Mouse (Mus musculus): ENCODE data around the gene Kidins220. TPM values are rescaled to one million over a fixed set of nuclear protein-coding genes. Genes with fewer than 3 reads are reported as not detected.

The Kidins220 gene
- total and polyA plus RNA-seq, 2 experiments from 2014 or later, result 79.6 to 199 TPM

GRCm38 (mm10) chr12:25016995-25017394 is 42.3 kb downstream of the Kidins220 start:
- TF ChIP-seq CTCF (IDR thresholded peaks at IDR 0.05; ENCODE audit: low read depth), result no peak
- Histone ChIP-seq H3K4me2 (ENCODE audit: low read depth, low read length) (no peak overlapping the region), H3K4me1 (ENCODE audit: insufficient read depth, low read length) (no peaks in the 10 kb centered on the region), H3K9ac (replicated peaks; ENCODE audit: low read length) (no peak overlapping the region), H3K36me3 (ENCODE audit: insufficient read depth, low read length) (peaks cover 61% of the 10 kb centered on the region), H3K9me3 (ENCODE audit: low read length) (no peaks in the 10 kb centered on the region), H3K27me3 (ENCODE audit: insufficient read depth, low read length) (no peaks in the 10 kb centered on the region), H3K27ac (no peak overlapping the region), H3K4me3 (ENCODE audit: low read length) (no peak overlapping the region)
- DNase-seq (ENCODE audit: low spot score) (no peak), ATAC-seq (no peak)
- 95% methylated on average over 4 of the region's 4 CpGs for WGBS

GRCm38 (mm10) chr12:25021057-25021456 is 46.3 kb downstream of the Kidins220 start:
- H3K9me3 ChIP-seq (ENCODE audit: low read length), result no peaks in the 10 kb centered on the region
- H3K27me3 ChIP-seq (ENCODE audit: insufficient read depth, low read length), result no peaks in the 10 kb centered on the region
- ATAC-seq, result no peak
- no peak overlapping the region for H3K4me3 ChIP-seq (ENCODE audit: low read length)
- TF ChIP-seq CTCF (IDR thresholded peaks at IDR 0.05; ENCODE audit: low read depth), result no peak
- no peak for DNase-seq (ENCODE audit: low spot score)
- H3K4me2 ChIP-seq (ENCODE audit: low read depth, low read length), result no peak overlapping the region
- peaks cover 32% of the 10 kb centered on the region for H3K36me3 ChIP-seq (ENCODE audit: insufficient read depth, low read length)
- WGBS, result 87% methylated on average over 5 of the region's 5 CpGs
- no peak overlapping the region for H3K9ac ChIP-seq (replicated peaks; ENCODE audit: low read length)
- H3K4me1 ChIP-seq (ENCODE audit: insufficient read depth, low read length), result no peaks in the 10 kb centered on the region
- no peak overlapping the region for H3K27ac ChIP-seq

GRCm38 (mm10) chr12:25024862-25025545 is 50.3 kb downstream of the Kidins220 start:
- ATAC-seq (peak; percentile 61; the same call in 1 of the 2 replicates), DNase-seq (ENCODE audit: low spot score) (peak; percentile 24)

GRCm38 (mm10) chr12:25026308-25026707 is 51.6 kb downstream of the Kidins220 start:
- H3K36me3 ChIP-seq (ENCODE audit: insufficient read depth, low read length), result peaks cover 9% of the 10 kb centered on the region
- WGBS, result 84% methylated on average over 7 of the region's 7 CpGs
- H3K27ac ChIP-seq, result no peak overlapping the region
- no peaks in the 10 kb centered on the region for H3K27me3 ChIP-seq (ENCODE audit: insufficient read depth, low read length)
- no peak for TF ChIP-seq CTCF (IDR thresholded peaks at IDR 0.05; ENCODE audit: low read depth)
- H3K9me3 ChIP-seq (ENCODE audit: low read length), result no peaks in the 10 kb centered on the region
- no peak overlapping the region for H3K9ac ChIP-seq (replicated peaks; ENCODE audit: low read length)
- ATAC-seq (no peak), DNase-seq (ENCODE audit: low spot score) (no peak)
- no peak overlapping the region for H3K4me2 ChIP-seq (ENCODE audit: low read depth, low read length)
- no peak overlapping the region for H3K4me3 ChIP-seq (ENCODE audit: low read length)
- no peaks in the 10 kb centered on the region for H3K4me1 ChIP-seq (ENCODE audit: insufficient read depth, low read length)

More at GRCm38 (mm10) chr12:25024862-25025545, 50.3 kb downstream of the Kidins220 start:
- no peak overlapping the region for H3K9ac ChIP-seq (replicated peaks; ENCODE audit: low read length)
- H3K4me1 ChIP-seq (ENCODE audit: insufficient read depth, low read length), result no peaks in the 10 kb centered on the region
- H3K4me3 ChIP-seq (ENCODE audit: low read length), result no peak overlapping the region
- no peak overlapping the region for H3K27ac ChIP-seq
- TF ChIP-seq CTCF (IDR thresholded peaks at IDR 0.05; ENCODE audit: low read depth), result peak; percentile 50
- no peaks in the 10 kb centered on the region for H3K9me3 ChIP-seq (ENCODE audit: low read length)
- WGBS, result 61% methylated on average over 9 of the region's 9 CpGs
- no peak overlapping the region for H3K4me2 ChIP-seq (ENCODE audit: low read depth, low read length)
- no peaks in the 10 kb centered on the region for H3K27me3 ChIP-seq (ENCODE audit: insufficient read depth, low read length)
- H3K36me3 ChIP-seq (ENCODE audit: insufficient read depth, low read length), result peaks cover 12% of the 10 kb centered on the region

GRCm38 (mm10) chr12:25027416-25027815 is 52.7 kb downstream of the Kidins220 start:
- peak; percentile 66 for ATAC-seq
- H3K4me3 ChIP-seq (ENCODE audit: low read length), result no peak overlapping the region
- H3K9me3 ChIP-seq (ENCODE audit: low read length), result no peaks in the 10 kb centered on the region
- DNase-seq (ENCODE audit: low spot score), result peak; percentile 82
- no peak overlapping the region for H3K27ac ChIP-seq
- H3K36me3 ChIP-seq (ENCODE audit: insufficient read depth, low read length), result peaks cover 14% of the 10 kb centered on the region
- no peaks in the 10 kb centered on the region for H3K27me3 ChIP-seq (ENCODE audit: insufficient read depth, low read length)
- no peak overlapping the region for H3K9ac ChIP-seq (replicated peaks; ENCODE audit: low read length)
- TF ChIP-seq CTCF (IDR thresholded peaks at IDR 0.05; ENCODE audit: low read depth), result peak; percentile 89
- no peak overlapping the region for H3K4me2 ChIP-seq (ENCODE audit: low read depth, low read length)
- H3K4me1 ChIP-seq (ENCODE audit: insufficient read depth, low read length), result no peaks in the 10 kb centered on the region
- 17% methylated on average over 2 of the region's 2 CpGs for WGBS

- peak; percentile 77 for ATAC-seq
- Histone ChIP-seq H3K27ac (peak overlapping the region; percentile 46; the same call in 1 of the 2 replicates), H3K4me1 (ENCODE audit: insufficient read depth, low read length) (no peaks in the 10 kb centered on the region), H3K4me2 (ENCODE audit: low read depth, low read length) (peak overlapping the region; percentile 27; the same call in 1 of the 2 replicates), H3K36me3 (ENCODE audit: insufficient read depth, low read length) (peaks cover 8% of the 10 kb centered on the region; the same call in 1 of the 2 replicates), H3K9me3 (ENCODE audit: low read length) (no peaks in the 10 kb centered on the region), H3K27me3 (ENCODE audit: insufficient read depth, low read length) (no peaks in the 10 kb centered on the region), H3K9ac (replicated peaks; ENCODE audit: low read length) (no peak overlapping the region), H3K4me3 (ENCODE audit: low read length) (no peak overlapping the region)
- TF ChIP-seq CTCF (IDR thresholded peaks at IDR 0.05; ENCODE audit: low read depth), result no peak
- DNase-seq (ENCODE audit: low spot score), result peak; percentile 82
- 13% methylated on average over 9 of the region's 9 CpGs for WGBS
Observed at GRCm38 (mm10) chr12:25033662-25034337, 59.1 kb downstream of the Kidins220 start.

Measured in hindbrain, postnatal 0 days (tissue).